Mouse (Mus musculus) liver, embryonic 15.5 days (tissue): ENCODE results near the gene Grb2. TPM values are rescaled to one million over a fixed set of nuclear protein-coding genes. Genes with fewer than 3 reads are reported as not detected.

Source experiments
- ATAC-seq: fragments of 200-750 bp; cut with Nextera tagmentation; 2 replicates; pipeline ENCODE4 v1.8.0; 2017; ENCODE audit warnings: moderate number of reproducible peaks, mild to moderate bottlenecking, moderate library complexity; ENCODE audit not compliant: insufficient read depth
- H3K27ac ChIP-seq: fragments of 300-500 bp; sonication (generic); replicated peaks from 2 replicates; pipeline ENCODE4 v1.5.1; 2015; ENCODE audit warnings: mild to moderate bottlenecking, inconsistent platforms
- H3K27me3 ChIP-seq: fragments of 300-500 bp; sonication (generic); 2 replicates; pipeline ENCODE4 v1.6.1; 2015; ENCODE audit warnings: mild to moderate bottlenecking, inconsistent platforms
- H3K36me3 ChIP-seq: fragments of 300-500 bp; sonication (generic); replicated peaks from 2 replicates; pipeline ENCODE4 v1.6.1; 2015; ENCODE audit warnings: moderate library complexity, mild to moderate bottlenecking, inconsistent platforms
- H3K4me1 ChIP-seq: fragments of 300-500 bp; sonication (generic); replicated peaks from 2 replicates; pipeline ENCODE4 v1.6.1; 2015; ENCODE audit warnings: inconsistent platforms
- H3K4me2 ChIP-seq: fragments of 300-500 bp; sonication (generic); 2 replicates; pipeline ENCODE4 v1.6.1; 2015; ENCODE audit warnings: moderate library complexity, mild to moderate bottlenecking, inconsistent platforms
- H3K4me3 ChIP-seq: fragments of 300-500 bp; sonication (generic); replicated peaks from 2 replicates; pipeline ENCODE4 v1.5.1; 2015; ENCODE audit warnings: mild to moderate bottlenecking, inconsistent platforms
- H3K9ac ChIP-seq: fragments of 300-500 bp; sonication (generic); 2 replicates; pipeline ENCODE4 v1.6.1; 2015; ENCODE audit warnings: moderate library complexity, mild to moderate bottlenecking, inconsistent platforms
- H3K9me3 ChIP-seq: fragments of 300-500 bp; sonication (generic); replicated peaks from 2 replicates; pipeline ENCODE4 v1.6.1; 2016; ENCODE audit warnings: inconsistent platforms
- WGBS: fragments of 180-500 bp; shearing (Covaris S2); methylation state at CpG from one replicate; pipeline ENCODE4 v1.1.7; 2015; ENCODE audit warnings: mixed read lengths; ENCODE audit not compliant: insufficient replicate concordance; 5-methylcytosine and 5-hydroxymethylcytosine counted together
- polyA plus RNA-seq: library from polyadenylated mRNA; unstranded; fragments of >200 nt; fragmentation: Nextera tagmentation; extraction: Ambion mirVana; gene quantifications from 2 replicates; pipeline ENCODE4 v1.2.1, GENCODE M21; 2015

The Grb2 gene
- polyA plus RNA-seq = 53.4 and 55.8 TPM in 2 replicates

DNA sequence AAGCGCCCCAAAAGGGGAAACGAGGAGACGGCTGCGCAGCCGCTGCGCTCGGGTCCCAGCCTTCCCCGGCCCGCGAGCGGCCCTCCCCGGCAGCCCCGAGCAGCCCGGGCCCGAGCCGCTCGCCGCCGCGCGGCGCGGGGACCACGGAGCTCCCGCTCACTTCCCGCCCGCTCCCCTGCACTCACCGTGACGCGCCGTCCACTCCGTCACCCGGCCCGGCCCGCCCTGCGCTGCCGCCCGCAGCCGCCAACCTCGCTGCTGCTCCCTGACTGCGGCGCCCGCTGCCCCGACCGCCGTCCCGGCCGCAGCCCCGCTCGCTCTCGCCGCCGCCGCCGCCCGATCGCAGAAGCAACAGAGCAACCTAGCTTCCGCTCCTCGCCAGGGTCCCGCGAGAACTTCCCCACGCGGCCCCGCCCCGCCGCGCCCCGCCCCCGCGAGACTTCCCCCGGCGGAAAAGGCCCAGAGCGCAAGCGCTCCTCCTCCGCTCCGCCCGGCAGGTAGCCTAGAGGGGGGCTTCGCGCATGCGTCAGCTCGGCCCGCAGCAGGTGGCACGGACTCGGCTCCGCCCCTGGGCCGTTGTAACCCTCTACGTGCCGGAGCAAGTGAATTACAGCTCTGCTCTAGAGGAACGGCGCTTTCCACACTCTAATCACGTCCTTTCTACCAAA is at the start of gene Grb2:
Gene Grb2 (minus strand): TSS at position 389 of the 668 bp plus-strand sequence.
- Histone ChIP-seq H3K9ac (peak within 1 kb of the TSS; percentile 99), H3K9me3 (no peaks in the 10 kb centered on the region), H3K4me3 (peak within 1 kb of the TSS; percentile 99), H3K4me2 (peak within 1 kb of the TSS; percentile 97), H3K4me1 (peaks cover 67% of the 10 kb centered on the region), H3K27me3 (no peaks in the 10 kb centered on the region), H3K27ac (peak within 1 kb of the TSS; percentile 97), H3K36me3 (no peaks in the 10 kb centered on the region)
- peak; percentile 92 for ATAC-seq
- under 1% methylated on average over 68 of the region's 91 CpGs for WGBS

DNA sequence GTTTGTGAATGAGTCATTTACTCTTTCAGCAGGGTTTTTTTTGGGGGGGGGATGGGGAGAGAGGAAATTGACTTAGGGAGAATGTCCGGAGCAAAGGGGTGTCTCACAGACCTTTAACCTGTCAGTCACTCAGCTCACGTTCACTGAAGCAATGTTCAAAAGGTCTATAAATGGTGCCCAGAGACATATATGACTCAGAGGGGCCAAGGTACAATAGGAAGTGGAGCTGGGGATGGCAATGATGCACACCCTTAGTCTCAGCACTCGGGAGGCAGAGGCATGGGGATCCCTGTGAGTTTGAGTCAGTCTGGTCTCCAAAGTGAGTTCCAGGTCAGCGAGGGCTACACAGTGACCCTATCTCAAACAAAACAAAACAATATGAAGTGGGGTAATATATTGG is 45.1 kb upstream of the Grb2 start:
- 0 out of 2 replicates have a peak, but pooled peaks cover 3% of the 10 kb centered on the region for H3K4me1 ChIP-seq
- H3K4me2 ChIP-seq = no peak overlapping the region
- ATAC-seq = no peak
- H3K27me3 ChIP-seq = peaks cover 12% of the 10 kb centered on the region
- 49% methylated on average over 4 of the region's 4 CpGs for WGBS
- H3K36me3 ChIP-seq = no peaks in the 10 kb centered on the region
- H3K9ac ChIP-seq = no peak overlapping the region
- no peak overlapping the region for H3K4me3 ChIP-seq
- no peaks in the 10 kb centered on the region for H3K9me3 ChIP-seq
- H3K27ac ChIP-seq = no peak overlapping the region

DNA sequence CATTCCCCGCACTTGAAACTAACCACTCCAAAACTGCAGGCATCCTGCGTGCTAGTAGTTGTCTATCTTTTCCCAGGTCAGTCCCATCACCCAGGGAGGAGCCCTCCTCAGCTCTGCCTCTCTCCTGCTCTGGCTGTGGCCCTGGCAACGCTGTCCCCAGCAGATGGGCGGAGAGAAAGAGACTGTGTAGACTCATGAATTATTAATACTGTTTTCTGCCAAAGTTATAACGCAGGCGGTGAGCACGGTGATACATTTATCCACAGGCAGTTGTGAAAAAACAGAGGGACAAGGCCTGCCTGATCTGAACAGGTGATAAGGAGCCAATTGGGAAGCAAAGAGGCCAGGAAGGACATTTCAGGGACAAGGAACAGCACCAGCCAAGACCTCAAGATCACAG is 44.3 kb upstream of the Grb2 start:
- 0 out of 2 replicates have a peak, but pooled peaks cover 3% of the 10 kb centered on the region for H3K4me1 ChIP-seq
- no peak overlapping the region for H3K4me3 ChIP-seq
- peaks cover 20% of the 10 kb centered on the region for H3K27me3 ChIP-seq
- no peak overlapping the region for H3K4me2 ChIP-seq
- ATAC-seq = no peak
- H3K36me3 ChIP-seq = no peaks in the 10 kb centered on the region
- 74% methylated on average over 7 of the region's 7 CpGs for WGBS
- H3K9me3 ChIP-seq = no peaks in the 10 kb centered on the region
- H3K27ac ChIP-seq = no peak overlapping the region
- no peak overlapping the region for H3K9ac ChIP-seq

DNA sequence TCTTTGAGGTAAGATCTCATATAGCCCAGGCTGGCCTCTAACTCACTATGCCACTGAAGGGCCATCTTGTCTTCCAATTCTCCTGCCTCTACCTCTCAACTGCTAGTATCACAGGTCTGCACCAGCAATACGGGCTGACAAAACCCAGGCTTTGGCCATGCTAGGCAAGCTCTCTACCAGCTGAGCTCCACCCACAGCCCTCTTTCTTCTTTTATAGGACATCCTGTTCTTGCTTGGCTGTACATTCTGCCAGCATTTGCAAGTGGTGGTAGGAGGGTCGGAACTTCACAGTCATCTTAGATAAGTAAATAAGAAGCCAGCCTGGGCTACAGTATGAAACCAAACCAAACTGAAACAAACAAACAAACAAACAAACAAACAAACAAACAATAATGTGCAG is 43.3 kb upstream of the Grb2 start:
- H3K27me3 ChIP-seq = peaks cover 21% of the 10 kb centered on the region
- 42% methylated on average over 2 of the region's 2 CpGs for WGBS
- H3K9me3 ChIP-seq = no peaks in the 10 kb centered on the region
- no peaks in the 10 kb centered on the region for H3K36me3 ChIP-seq
- H3K4me1 ChIP-seq = peaks cover 10% of the 10 kb centered on the region; the same call in 1 of the 2 replicates
- H3K4me3 ChIP-seq = no peak overlapping the region
- ATAC-seq = no peak
- no peak overlapping the region for H3K27ac ChIP-seq
- no peak overlapping the region for H3K9ac ChIP-seq
- H3K4me2 ChIP-seq = no peak overlapping the region

DNA sequence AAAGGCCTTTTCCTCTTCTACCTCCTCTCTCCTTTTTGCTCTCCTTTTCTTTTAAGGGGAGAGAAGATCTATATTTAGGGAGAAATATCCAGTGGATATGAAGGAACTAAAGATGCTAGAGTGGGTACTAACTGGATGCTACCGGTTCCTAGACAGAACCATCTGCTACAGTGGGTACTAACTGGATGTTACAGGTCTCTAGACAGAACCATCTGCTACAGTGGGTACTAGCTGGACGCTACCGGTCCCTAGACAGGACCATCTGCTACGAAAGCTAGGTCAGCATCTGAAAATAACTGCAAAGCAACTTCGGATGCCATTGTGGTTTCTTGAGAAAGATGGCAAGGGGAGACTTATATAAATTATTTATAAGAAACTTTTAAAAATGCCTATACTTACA is 41.4 kb upstream of the Grb2 start:
- no peak for ATAC-seq
- H3K27ac ChIP-seq = no peak overlapping the region
- no peaks in the 10 kb centered on the region for H3K9me3 ChIP-seq
- no peak overlapping the region for H3K4me2 ChIP-seq
- H3K9ac ChIP-seq = no peak overlapping the region
- no peak overlapping the region for H3K4me3 ChIP-seq
- peaks cover 23% of the 10 kb centered on the region for H3K27me3 ChIP-seq
- WGBS = 68% methylated on average over 5 of the region's 5 CpGs
- peaks cover 11% of the 10 kb centered on the region; the same call in 1 of the 2 replicates for H3K4me1 ChIP-seq
- no peaks in the 10 kb centered on the region for H3K36me3 ChIP-seq

DNA sequence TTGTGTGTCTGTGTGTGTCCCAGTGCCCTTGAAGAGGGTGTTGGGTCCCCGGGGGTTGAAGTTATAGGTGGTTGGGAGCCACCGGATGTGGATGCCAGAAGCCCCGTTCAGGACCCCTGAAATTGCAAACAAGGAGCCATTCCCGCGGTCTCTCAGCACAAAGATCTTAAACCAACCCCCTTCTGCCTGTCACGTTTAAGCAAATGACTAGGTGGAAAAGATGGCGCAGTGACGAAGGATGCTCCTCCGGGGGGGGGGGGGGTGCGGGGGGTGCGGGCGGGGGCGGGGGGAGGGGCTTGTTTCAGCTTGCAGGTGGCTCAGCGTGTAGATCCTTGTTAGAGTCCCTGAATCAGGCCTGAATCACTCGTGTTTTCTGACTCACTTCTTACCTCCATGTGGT is 39.0 kb upstream of the Grb2 start:
- Histone ChIP-seq H3K27ac (no peak overlapping the region), H3K9me3 (no peaks in the 10 kb centered on the region), H3K27me3 (peaks cover 28% of the 10 kb centered on the region), H3K4me2 (peak overlapping the region; percentile 10; the same call in 1 of the 2 replicates), H3K36me3 (no peaks in the 10 kb centered on the region), H3K4me3 (no peak overlapping the region), H3K4me1 (peaks cover 8% of the 10 kb centered on the region; the same call in 1 of the 2 replicates), H3K9ac (no peak overlapping the region)
- ATAC-seq = no peak
- 6% methylated on average over 15 of the region's 15 CpGs for WGBS

DNA sequence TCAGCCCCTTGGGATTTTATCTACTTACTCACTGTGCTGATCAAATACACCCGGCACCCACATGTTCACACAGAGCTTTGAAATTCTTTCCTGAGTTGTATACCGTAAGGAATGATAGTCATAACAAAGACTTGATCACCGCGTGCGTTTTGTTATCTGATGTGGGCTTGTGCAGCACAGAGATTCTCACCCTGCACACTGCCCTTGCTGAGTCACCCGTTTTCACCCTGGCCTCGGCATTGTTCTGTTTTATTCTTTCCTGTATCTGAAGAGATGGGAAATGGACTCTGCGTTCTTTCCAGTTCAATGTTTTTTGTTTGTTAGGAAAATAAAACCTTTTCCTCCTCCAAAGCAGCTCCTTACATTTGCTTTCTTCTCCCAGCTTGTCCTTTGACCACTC is 38.4 kb upstream of the Grb2 start:
- WGBS = 10% methylated on average over 8 of the region's 8 CpGs
- no peak overlapping the region for H3K9ac ChIP-seq
- H3K4me3 ChIP-seq = no peak overlapping the region
- H3K9me3 ChIP-seq = no peaks in the 10 kb centered on the region
- H3K4me2 ChIP-seq = peak overlapping the region; percentile 10; the same call in 1 of the 2 replicates
- H3K27me3 ChIP-seq = peaks cover 28% of the 10 kb centered on the region
- ATAC-seq = no peak
- no peaks in the 10 kb centered on the region for H3K36me3 ChIP-seq
- no peak overlapping the region for H3K27ac ChIP-seq
- peaks cover 8% of the 10 kb centered on the region; the same call in 1 of the 2 replicates for H3K4me1 ChIP-seq

DNA sequence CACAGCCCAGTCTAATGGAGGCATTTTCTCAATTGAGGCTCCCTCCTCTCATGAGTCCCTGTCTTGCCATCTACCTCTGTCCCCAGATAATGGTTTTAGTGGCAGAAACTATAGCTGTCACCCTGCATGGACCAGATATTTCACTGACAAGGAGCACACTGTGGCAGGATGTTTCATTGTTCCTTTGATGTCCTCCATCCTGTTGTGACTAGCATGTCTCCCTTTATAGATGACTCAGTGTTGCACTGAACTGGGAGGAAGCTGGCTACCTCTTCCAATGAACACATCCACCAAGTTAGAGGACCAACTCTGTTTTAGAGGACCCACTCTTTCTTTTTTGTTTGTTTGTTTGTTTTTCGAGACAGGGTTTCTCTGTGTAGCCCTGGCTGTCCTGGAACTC is 37.7 kb upstream of the Grb2 start:
- H3K36me3 ChIP-seq = no peaks in the 10 kb centered on the region
- no peaks in the 10 kb centered on the region for H3K9me3 ChIP-seq
- H3K27ac ChIP-seq = no peak overlapping the region
- no peak for ATAC-seq
- 43% methylated on average over 1 of the region's 1 CpGs for WGBS
- no peak overlapping the region for H3K4me2 ChIP-seq
- peaks cover 8% of the 10 kb centered on the region; the same call in 1 of the 2 replicates for H3K4me1 ChIP-seq
- H3K4me3 ChIP-seq = no peak overlapping the region
- H3K27me3 ChIP-seq = peaks cover 28% of the 10 kb centered on the region
- H3K9ac ChIP-seq = no peak overlapping the region

DNA sequence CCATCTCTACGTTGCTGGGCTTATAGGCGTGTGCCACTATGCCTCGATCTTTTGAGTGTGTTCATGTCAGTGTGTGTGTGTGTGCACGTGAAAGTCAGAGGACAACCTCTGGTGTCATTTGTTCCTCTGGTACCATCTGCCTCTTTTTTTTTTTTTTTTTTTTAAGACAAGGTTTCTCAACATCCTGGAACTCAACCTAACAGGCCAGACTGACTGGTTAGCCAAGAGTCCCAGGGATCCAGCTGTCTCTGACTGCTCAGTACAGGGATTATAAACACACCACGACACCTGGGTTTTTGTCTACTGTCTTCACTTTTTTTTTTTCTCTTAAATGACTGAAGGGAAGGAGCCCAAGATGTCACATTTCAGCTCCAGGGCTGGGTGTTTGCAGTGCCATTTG is 36.0 kb upstream of the Grb2 start:
- H3K27ac ChIP-seq = no peak overlapping the region
- 69% methylated on average over 5 of the region's 5 CpGs for WGBS

DNA sequence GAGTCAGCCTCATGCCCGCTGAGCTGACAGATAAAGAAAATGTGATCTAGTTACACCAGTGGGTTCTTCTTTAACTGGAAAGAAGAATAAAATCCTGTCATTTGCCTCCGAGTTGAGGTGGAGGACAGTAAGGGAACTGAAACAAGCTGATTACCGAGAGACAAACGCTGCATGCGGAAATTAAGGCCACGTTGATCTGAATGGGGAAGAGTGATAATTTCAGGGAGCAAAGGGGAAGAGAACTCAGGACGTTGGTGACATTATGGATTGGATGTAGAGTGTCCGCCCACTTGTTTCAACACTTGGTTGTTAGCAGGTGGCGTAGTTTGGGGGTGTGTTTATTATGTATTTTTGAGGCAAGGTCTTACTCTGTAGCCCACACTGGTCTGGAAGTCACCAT is 34.5 kb upstream of the Grb2 start:
- Histone ChIP-seq H3K9ac (no peak overlapping the region), H3K4me2 (no peak overlapping the region), H3K27ac (no peak overlapping the region), H3K27me3 (peaks cover 11% of the 10 kb centered on the region), H3K36me3 (no peaks in the 10 kb centered on the region), H3K4me1 (peaks cover 8% of the 10 kb centered on the region; the same call in 1 of the 2 replicates), H3K4me3 (no peak overlapping the region), H3K9me3 (no peaks in the 10 kb centered on the region)
- 57% methylated on average over 9 of the region's 9 CpGs for WGBS
- ATAC-seq = no peak

More for the DNA sequence above, 36.0 kb upstream of the Grb2 start:
- ATAC-seq = no peak
- Histone ChIP-seq H3K4me2 (no peak overlapping the region), H3K9ac (no peak overlapping the region), H3K4me1 (peaks cover 8% of the 10 kb centered on the region; the same call in 1 of the 2 replicates), H3K36me3 (no peaks in the 10 kb centered on the region), H3K9me3 (no peaks in the 10 kb centered on the region), H3K27me3 (peaks cover 20% of the 10 kb centered on the region), H3K4me3 (no peak overlapping the region)

DNA sequence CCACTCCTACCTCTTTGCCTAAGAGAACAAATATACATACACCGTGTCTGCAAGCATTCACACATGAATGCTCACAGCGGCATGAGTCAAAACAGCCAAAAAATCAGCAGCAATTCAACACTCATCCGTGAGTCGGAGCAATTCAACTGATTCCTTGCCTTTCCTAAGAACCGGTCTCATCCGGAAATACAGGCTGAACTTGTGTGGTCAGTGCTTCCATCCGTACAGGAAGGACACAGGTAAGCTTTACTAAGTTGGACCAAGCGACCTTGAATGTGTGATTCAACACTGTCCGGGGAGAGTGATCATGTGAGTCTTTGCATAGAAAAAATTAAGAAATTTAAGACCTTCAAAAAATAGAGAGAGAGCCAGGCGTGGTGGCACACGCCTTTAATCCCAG is 32.7 kb upstream of the Grb2 start:
- H3K9me3 ChIP-seq = no peaks in the 10 kb centered on the region
- no peak for ATAC-seq
- no peaks in the 10 kb centered on the region for H3K36me3 ChIP-seq
- H3K9ac ChIP-seq = no peak overlapping the region
- 76% methylated on average over 11 of the region's 11 CpGs for WGBS
- peaks cover 7% of the 10 kb centered on the region; the same call in 1 of the 2 replicates for H3K27me3 ChIP-seq
- H3K4me1 ChIP-seq = no peaks in the 10 kb centered on the region
- H3K27ac ChIP-seq = no peak overlapping the region
- no peak overlapping the region for H3K4me3 ChIP-seq
- H3K4me2 ChIP-seq = no peak overlapping the region
